Mouse (Mus musculus) kidney, embryonic 15.5 days (tissue): ENCODE data around the gene Aatk. TPM values are rescaled to one million over a fixed set of nuclear protein-coding genes. Genes with fewer than 3 reads are reported as not detected.
A peak's percentile ranks its signal among the peaks of the same experiment; 100 is the strongest.

Experiments
- ATAC-seq: fragments of 200-750 bp; cut with Nextera tagmentation; replicated peaks from 2 replicates; pipeline ENCODE4 v1.8.0; 2017; ENCODE audit warnings: moderate TSS enrichment; ENCODE audit not compliant: low FRiP score
- H3K27ac ChIP-seq: fragments of 300-500 bp; sonication (generic); 2 replicates; pipeline ENCODE4 v1.5.1; 2015; ENCODE audit warnings: mild to moderate bottlenecking, inconsistent platforms
- H3K27me3 ChIP-seq: fragments of 300-500 bp; sonication (generic); 2 replicates; pipeline ENCODE4 v1.6.1; 2015; ENCODE audit warnings: inconsistent platforms
- H3K36me3 ChIP-seq: fragments of 300-500 bp; sonication (generic); 2 replicates; pipeline ENCODE4 v1.6.1; 2015; ENCODE audit warnings: inconsistent platforms
- H3K4me1 ChIP-seq: fragments of 300-500 bp; sonication (generic); 2 replicates; pipeline ENCODE4 v1.6.1; 2015; ENCODE audit warnings: inconsistent platforms
- H3K4me2 ChIP-seq: fragments of 300-500 bp; sonication (generic); 2 replicates; pipeline ENCODE4 v1.6.1; 2015; ENCODE audit warnings: moderate library complexity, mild to moderate bottlenecking, inconsistent platforms
- H3K4me3 ChIP-seq: fragments of 300-500 bp; sonication (generic); replicated peaks from 2 replicates; pipeline ENCODE4 v1.5.1; 2015; ENCODE audit warnings: mild to moderate bottlenecking, inconsistent platforms
- H3K9ac ChIP-seq: fragments of 300-500 bp; sonication (generic); 2 replicates; pipeline ENCODE4 v1.6.1; 2015; ENCODE audit warnings: mild to moderate bottlenecking, inconsistent platforms
- H3K9me3 ChIP-seq: fragments of 300-500 bp; sonication (generic); replicated peaks from 2 replicates; pipeline ENCODE4 v1.6.1; 2016; ENCODE audit warnings: inconsistent platforms
- WGBS: fragments of 180-500 bp; shearing (Covaris S2); methylation state at CpG from one replicate; pipeline ENCODE4 v1.1.7; 2015; ENCODE audit warnings: mixed read lengths; 5-methylcytosine and 5-hydroxymethylcytosine counted together
- polyA plus RNA-seq: library from polyadenylated mRNA; unstranded; fragments of >200 nt; fragmentation: Nextera tagmentation; extraction: Ambion mirVana; gene quantifications from 2 replicates; pipeline ENCODE4 v1.2.1, GENCODE M21; 2015

Gene Aatk
- polyA plus RNA-seq, 1 experiment from 2014 or later, result 3.2 TPM

GRCm38 (mm10) chr11:120032052-120032451, 14.9 kb downstream of the Aatk start:
- peaks cover 29% of the 10 kb centered on the region for H3K4me1 ChIP-seq
- no peak overlapping the region for H3K9ac ChIP-seq
- 59% methylated on average over 8 of the region's 8 CpGs for WGBS
- ATAC-seq, result no peak
- no peak overlapping the region for H3K27ac ChIP-seq
- H3K4me3 ChIP-seq, result no peak overlapping the region
- H3K27me3 ChIP-seq, result no peaks in the 10 kb centered on the region
- no peaks in the 10 kb centered on the region for H3K36me3 ChIP-seq
- no peaks in the 10 kb centered on the region for H3K9me3 ChIP-seq
- H3K4me2 ChIP-seq, result no peak overlapping the region

- no peaks in the 10 kb centered on the region for H3K9me3 ChIP-seq
- peak overlapping the region; percentile 15; the same call in 1 of the 2 replicates for H3K9ac ChIP-seq
- 0 out of 2 replicates have a peak overlapping the region, but pooled peaks have one; percentile 45 for H3K27ac ChIP-seq
- H3K4me3 ChIP-seq, result no peak overlapping the region
- 35% methylated on average over 10 of the region's 10 CpGs for WGBS
- ATAC-seq, result peak; percentile 41; the same call in 1 of the 2 replicates
- H3K36me3 ChIP-seq, result no peaks in the 10 kb centered on the region
- peaks cover 34% of the 10 kb centered on the region for H3K4me1 ChIP-seq
- H3K27me3 ChIP-seq, result no peaks in the 10 kb centered on the region
- H3K4me2 ChIP-seq, result no peak overlapping the region
Observed at GRCm38 (mm10) chr11:120030145-120030901, 16.6 kb downstream of the Aatk start.

- ATAC-seq, result 0 out of 2 replicates have a peak, but pooled peaks have one; percentile 15
- H3K9me3 ChIP-seq, result no peaks in the 10 kb centered on the region
- H3K4me3 ChIP-seq, result no peak overlapping the region
- no peak overlapping the region for H3K4me2 ChIP-seq
- 0 out of 2 replicates have a peak overlapping the region, but pooled peaks have one; percentile 80 for H3K27ac ChIP-seq
- no peak overlapping the region for H3K9ac ChIP-seq
- H3K4me1 ChIP-seq, result peaks cover 34% of the 10 kb centered on the region
- WGBS, result 49% methylated on average over 9 of the region's 9 CpGs
- H3K36me3 ChIP-seq, result no peaks in the 10 kb centered on the region
- no peaks in the 10 kb centered on the region for H3K27me3 ChIP-seq
Observed at GRCm38 (mm10) chr11:120029431-120030144, 17.4 kb downstream of the Aatk start.

GRCm38 (mm10) chr11:120028319-120029092, 18.5 kb downstream of the Aatk start:
- Histone ChIP-seq H3K4me1 (peaks cover 30% of the 10 kb centered on the region), H3K27ac (peak overlapping the region; percentile 80), H3K27me3 (no peaks in the 10 kb centered on the region), H3K9ac (no peak overlapping the region), H3K36me3 (no peaks in the 10 kb centered on the region), H3K4me3 (no peak overlapping the region), H3K9me3 (no peaks in the 10 kb centered on the region), H3K4me2 (0 out of 2 replicates have a peak overlapping the region, but pooled peaks have one; percentile 3)
- ATAC-seq, result peak; percentile 83
- WGBS, result 63% methylated on average over 18 of the region's 18 CpGs

- ATAC-seq, result no peak
- no peak overlapping the region for H3K4me3 ChIP-seq
Observed at GRCm38 (mm10) chr11:120026941-120027340, 20.0 kb downstream of the Aatk start.

GRCm38 (mm10) chr11:120022841-120023240, 24.1 kb downstream of the Aatk start:
- no peak for ATAC-seq
- no peak overlapping the region for H3K9ac ChIP-seq
- 65% methylated on average over 12 of the region's 12 CpGs for WGBS

More at GRCm38 (mm10) chr11:120026941-120027340, 20.0 kb downstream of the Aatk start:
- 71% methylated on average over 3 of the region's 3 CpGs for WGBS
- H3K36me3 ChIP-seq, result no peaks in the 10 kb centered on the region
- no peak overlapping the region for H3K27ac ChIP-seq
- H3K4me1 ChIP-seq, result peaks cover 30% of the 10 kb centered on the region
- H3K4me2 ChIP-seq, result no peak overlapping the region
- H3K9ac ChIP-seq, result no peak overlapping the region
- no peaks in the 10 kb centered on the region for H3K9me3 ChIP-seq
- H3K27me3 ChIP-seq, result no peaks in the 10 kb centered on the region

GRCm38 (mm10) chr11:120022216-120022615, 24.8 kb downstream of the Aatk start:
- Histone ChIP-seq H3K27ac (no peak overlapping the region), H3K4me1 (peaks cover 28% of the 10 kb centered on the region), H3K4me3 (no peak overlapping the region), H3K36me3 (no peaks in the 10 kb centered on the region), H3K9me3 (no peaks in the 10 kb centered on the region), H3K27me3 (no peaks in the 10 kb centered on the region), H3K4me2 (no peak overlapping the region), H3K9ac (no peak overlapping the region)
- ATAC-seq, result no peak
- 61% methylated on average over 8 of the region's 8 CpGs for WGBS

More at GRCm38 (mm10) chr11:120022841-120023240, 24.1 kb downstream of the Aatk start:
- Histone ChIP-seq H3K27me3 (no peaks in the 10 kb centered on the region), H3K4me2 (no peak overlapping the region), H3K27ac (no peak overlapping the region), H3K4me3 (no peak overlapping the region), H3K36me3 (no peaks in the 10 kb centered on the region), H3K9me3 (no peaks in the 10 kb centered on the region), H3K4me1 (peaks cover 29% of the 10 kb centered on the region)

GRCm38 (mm10) chr11:120021367-120021766, 25.6 kb downstream of the Aatk start:
- Histone ChIP-seq H3K4me2 (no peak overlapping the region), H3K36me3 (no peaks in the 10 kb centered on the region), H3K27ac (no peak overlapping the region), H3K27me3 (no peaks in the 10 kb centered on the region), H3K9ac (no peak overlapping the region), H3K4me3 (no peak overlapping the region), H3K4me1 (peaks cover 26% of the 10 kb centered on the region), H3K9me3 (no peaks in the 10 kb centered on the region)
- no peak for ATAC-seq
- WGBS, result 92% methylated on average over 16 of the region's 16 CpGs

- no peak for ATAC-seq
- no peaks in the 10 kb centered on the region for H3K9me3 ChIP-seq
- no peak overlapping the region for H3K9ac ChIP-seq
- no peak overlapping the region for H3K4me2 ChIP-seq
- no peaks in the 10 kb centered on the region for H3K27me3 ChIP-seq
- H3K4me1 ChIP-seq, result peaks cover 24% of the 10 kb centered on the region
- no peak overlapping the region for H3K4me3 ChIP-seq
- 61% methylated on average over 23 of the region's 23 CpGs for WGBS
- no peak overlapping the region for H3K27ac ChIP-seq
- H3K36me3 ChIP-seq, result no peaks in the 10 kb centered on the region
Observed at GRCm38 (mm10) chr11:120019542-120020440, 27.2 kb downstream of the Aatk start.

- Histone ChIP-seq H3K27me3 (0 out of 2 replicates have a peak, but pooled peaks cover 7% of the 10 kb centered on the region), H3K4me3 (no peak overlapping the region), H3K9ac (no peak overlapping the region), H3K36me3 (no peaks in the 10 kb centered on the region), H3K27ac (no peak overlapping the region), H3K4me1 (peaks cover 37% of the 10 kb centered on the region), H3K4me2 (no peak overlapping the region), H3K9me3 (no peaks in the 10 kb centered on the region)
- 77% methylated on average over 8 of the region's 8 CpGs for WGBS
- ATAC-seq, result no peak
Observed at GRCm38 (mm10) chr11:120017011-120017410, 30.0 kb downstream of the Aatk start.

- Histone ChIP-seq H3K27ac (no peak overlapping the region), H3K9me3 (no peaks in the 10 kb centered on the region), H3K4me1 (peaks cover 32% of the 10 kb centered on the region), H3K36me3 (no peaks in the 10 kb centered on the region), H3K4me2 (no peak overlapping the region), H3K27me3 (peaks cover 21% of the 10 kb centered on the region), H3K9ac (no peak overlapping the region), H3K4me3 (no peak overlapping the region)
- no peak for ATAC-seq
- 85% methylated on average over 4 of the region's 4 CpGs for WGBS
Observed at GRCm38 (mm10) chr11:120014758-120015157, 32.2 kb downstream of the Aatk start.
